Mouse (Mus musculus) CH12.LX (cell line): ENCODE measurements around the gene Nudt21. TPM values are rescaled to one million over a fixed set of nuclear protein-coding genes. Genes with fewer than 3 reads are reported as not detected.

ENCODE experiments used
- DNase-seq: peaks from one replicate; pipeline ENCODE4 v3.0.0-alpha.2; 2013; ENCODE audit errors: extremely low read depth
- H3K27ac ChIP-seq: 2 replicates; pipeline ENCODE4 v1.5.1; 2012; ENCODE audit warnings: low read depth, mild to moderate bottlenecking, control low read depth, moderate library complexity; ENCODE audit not compliant: insufficient read depth
- H3K27me3 ChIP-seq: replicated peaks from 2 replicates; pipeline ENCODE3; 2012; ENCODE audit warnings: inconsistent platforms
- H3K36me3 ChIP-seq, 2 experiments: replicated peaks in 1 of 2; 2 replicates each; pipeline versions ENCODE3 to v1.6.1; 2012; ENCODE audit warnings: inconsistent platforms in 1 of 2, low read length in 1 of 2, mild to moderate bottlenecking in 1 of 2, mixed read lengths in 1 of 2, moderate library complexity in 1 of 2; ENCODE audit not compliant: control insufficient read depth in 1 of 2, insufficient read depth in 1 of 2
- H3K4me1 ChIP-seq, 2 experiments: 2 replicates each; pipeline ENCODE4 v1.6.1; 2012; ENCODE audit warnings: inconsistent platforms in 1 of 2, moderate library complexity in 1 of 2; ENCODE audit not compliant: insufficient read depth in 2 of 2, control insufficient read depth in 1 of 2
- H3K4me2 ChIP-seq: 2 replicates; pipeline ENCODE4 v1.6.1; 2012; ENCODE audit warnings: low read depth, mild to moderate bottlenecking, control low read depth; ENCODE audit not compliant: poor library complexity, insufficient read depth, severe bottlenecking
- H3K4me3 ChIP-seq, 3 experiments: fragments of 150-350 bp in 1 of 3; sonication (generic) in 1 of 3; replicated peaks in 1 of 3; 2 replicates each; pipeline versions ENCODE3 to v1.5.1; 2011 to 2012; ENCODE audit warnings: low read depth in 2 of 3, low read length in 2 of 3, mild to moderate bottlenecking in 2 of 3, moderate library complexity in 2 of 3, control low read depth in 1 of 3, improper control_type of control experiment in 1 of 3, inconsistent platforms in 1 of 3, mixed read lengths in 1 of 3; ENCODE audit not compliant: poor library complexity in 1 of 3
- H3K79me2 ChIP-seq: replicated peaks from 2 replicates; pipeline ENCODE4 v1.6.1; 2012; ENCODE audit warnings: mild to moderate bottlenecking, moderate library complexity; ENCODE audit not compliant: control insufficient read depth, poor library complexity, insufficient read depth, severe bottlenecking; ENCODE audit errors: extremely low read depth
- H3K9ac ChIP-seq: 2 replicates; pipeline ENCODE4 v1.6.1; 2012; ENCODE audit warnings: low read depth, mild to moderate bottlenecking, control low read depth, moderate library complexity; ENCODE audit not compliant: insufficient read depth
- H3K9me3 ChIP-seq: replicated peaks from 2 replicates; pipeline ENCODE3; 2012; ENCODE audit warnings: low read length, inconsistent platforms, mixed read lengths
- BHLHE40 ChIP-seq: IDR thresholded peaks from 2 replicates; pipeline ENCODE4 v1.6.1; 2011; ENCODE audit warnings: mild to moderate bottlenecking, low read depth, low read length, improper control_type of control experiment
- CHD2 ChIP-seq: IDR thresholded peaks from 2 replicates; pipeline ENCODE4 v1.6.1; 2011; ENCODE audit warnings: low read length, improper control_type of control experiment
- CTCF ChIP-seq, 2 experiments: IDR thresholded peaks in 1 of 2; conservative IDR thresholded peaks in 1 of 2; 2 replicates each; pipeline ENCODE4 v1.5.1; 2011 to 2012; ENCODE audit warnings: low read depth in 2 of 2, low read length in 2 of 2, improper control_type of control experiment in 1 of 2, inconsistent platforms in 1 of 2, mild to moderate bottlenecking in 1 of 2, moderate library complexity in 1 of 2
- E2F4 ChIP-seq: IDR thresholded peaks from 2 replicates; pipeline ENCODE4 v1.6.1; 2011; ENCODE audit warnings: low read depth, low read length, improper control_type of control experiment; ENCODE audit not compliant: insufficient replicate concordance
- ETS1 ChIP-seq: conservative IDR thresholded peaks from 2 replicates; pipeline ENCODE4 v1.6.1; 2012; ENCODE audit warnings: low read depth, mild to moderate bottlenecking, inconsistent platforms, low read length, improper control_type of control experiment, moderate library complexity
- GABPA ChIP-seq: IDR thresholded peaks from 2 replicates; pipeline ENCODE4 v1.6.1; 2012; ENCODE audit warnings: low read depth, low read length, improper control_type of control experiment, inconsistent platforms; ENCODE audit not compliant: insufficient replicate concordance
- JUN ChIP-seq: IDR thresholded peaks from 2 replicates; pipeline ENCODE4 v1.6.1; 2011; ENCODE audit warnings: low read depth, mild to moderate bottlenecking, low read length, improper control_type of control experiment, moderate library complexity; ENCODE audit not compliant: insufficient read depth
- JUND ChIP-seq: conservative IDR thresholded peaks from 2 replicates; pipeline ENCODE4 v1.6.1; 2011; ENCODE audit warnings: low read depth, low read length, improper control_type of control experiment
- MAFK ChIP-seq: IDR thresholded peaks from 2 replicates; pipeline ENCODE4 v1.6.1; 2011; ENCODE audit warnings: low read length, improper control_type of control experiment; ENCODE audit not compliant: insufficient replicate concordance
- MYC ChIP-seq: IDR thresholded peaks from 2 replicates; pipeline ENCODE4 v1.6.1; 2011; ENCODE audit warnings: low read depth, mild to moderate bottlenecking, improper control_type of control experiment, low read length
- NRF1 ChIP-seq: IDR thresholded peaks from 2 replicates; pipeline ENCODE4 v1.6.1; 2014; ENCODE audit warnings: low read depth, mild to moderate bottlenecking, inconsistent platforms, low read length, improper control_type of control experiment, moderate library complexity
- PAX5 ChIP-seq: IDR thresholded peaks from 2 replicates; pipeline ENCODE4 v1.6.1; 2012; ENCODE audit warnings: low read length, inconsistent platforms, mixed read lengths
- POLR2A ChIP-seq: IDR thresholded peaks from 2 replicates; pipeline ENCODE4 v1.6.1; 2011; ENCODE audit warnings: low read depth, mild to moderate bottlenecking, improper control_type of control experiment, low read length
- POLR2AphosphoS2 ChIP-seq: IDR thresholded peaks from 2 replicates; pipeline ENCODE4 v1.6.1; 2011; ENCODE audit warnings: low read depth, low read length, improper control_type of control experiment
- RAD21 ChIP-seq: IDR thresholded peaks from 2 replicates; pipeline ENCODE4 v1.6.1; 2011; ENCODE audit warnings: low read depth, mild to moderate bottlenecking, low read length, improper control_type of control experiment, moderate library complexity
- RCOR1 ChIP-seq: conservative IDR thresholded peaks from 2 replicates; pipeline ENCODE4 v1.6.1; 2012; ENCODE audit warnings: low read depth, mild to moderate bottlenecking, inconsistent platforms, low read length, improper control_type of control experiment
- SMC3 ChIP-seq: IDR thresholded peaks from 2 replicates; pipeline ENCODE4 v1.6.1; 2011; ENCODE audit warnings: low read depth, low read length, improper control_type of control experiment
- UBTF ChIP-seq: IDR thresholded peaks from 2 replicates; pipeline ENCODE4 v1.6.1; 2012; ENCODE audit warnings: low read depth, mild to moderate bottlenecking, inconsistent platforms, low read length, improper control_type of control experiment, moderate library complexity
- USF1 ChIP-seq: IDR thresholded peaks from 2 replicates; pipeline ENCODE4 v1.6.1; 2014; ENCODE audit warnings: low read depth, mild to moderate bottlenecking, inconsistent platforms, low read length, improper control_type of control experiment
- USF2 ChIP-seq: conservative IDR thresholded peaks from 2 replicates; pipeline ENCODE4 v1.6.1; 2011; ENCODE audit warnings: low read depth, low read length, improper control_type of control experiment
- ZKSCAN1 ChIP-seq: IDR thresholded peaks from 2 replicates; pipeline ENCODE4 v1.6.1; 2012; ENCODE audit warnings: low read depth, inconsistent platforms, low read length, improper control_type of control experiment, borderline replicate concordance
- ZNF384 ChIP-seq: IDR thresholded peaks from 2 replicates; pipeline ENCODE4 v1.6.1; 2012; ENCODE audit warnings: low read depth, low read length, improper control_type of control experiment, inconsistent platforms
- dilution Hi-C: fragments of 300-500 bp; cut with MboI; formaldehyde crosslinking; loops from 2 replicates; pipeline ENCODE4 v1.14.3; 2020; ENCODE audit warnings: low sequenced_read_pairs; ENCODE audit not compliant: extremely low pct_unique_long_range_greater_than_20kb, extremely low pct_ligation_motif_present
- in situ Hi-C: fragments of 300-500 bp; cut with MboI; formaldehyde crosslinking; loops from 3 replicates; pipeline ENCODE4 v1.14.3; 2019; ENCODE audit warnings: low sequenced_read_pairs, low pct_ligation_motif_present, low pct_unique_long_range_greater_than_20kb, mixed read lengths
- polyA plus RNA-seq: library from polyadenylated mRNA; unstranded; fragments of >175 nt; gene quantifications from 2 replicates; pipeline ENCODE4 v1.2.1, GENCODE M21; 2012; ENCODE audit warnings: low read depth; ENCODE audit not compliant: insufficient read length
- total RNA-seq, 2 experiments: library from RNA; depleted of rRNA; stranded (reverse); fragments of 300-350 nt in 1 of 2; fragments of >200 nt in 1 of 2; gene quantifications; 2 replicates each; pipeline ENCODE4 v1.2.3; 2012 to 2014

The Nudt21 gene
- total and polyA plus RNA-seq, 3 experiments = 91.0 to 247 (median 142) TPM

GRCm38 (mm10) chr8:93969626-93970340 is 67.0 kb downstream of the Nudt21 start:
- dilution Hi-C loops = no loop called here
- peaks cover 34 to 59% of the 10 kb centered on the region in 2 experiments for H3K36me3 ChIP-seq

DNA sequence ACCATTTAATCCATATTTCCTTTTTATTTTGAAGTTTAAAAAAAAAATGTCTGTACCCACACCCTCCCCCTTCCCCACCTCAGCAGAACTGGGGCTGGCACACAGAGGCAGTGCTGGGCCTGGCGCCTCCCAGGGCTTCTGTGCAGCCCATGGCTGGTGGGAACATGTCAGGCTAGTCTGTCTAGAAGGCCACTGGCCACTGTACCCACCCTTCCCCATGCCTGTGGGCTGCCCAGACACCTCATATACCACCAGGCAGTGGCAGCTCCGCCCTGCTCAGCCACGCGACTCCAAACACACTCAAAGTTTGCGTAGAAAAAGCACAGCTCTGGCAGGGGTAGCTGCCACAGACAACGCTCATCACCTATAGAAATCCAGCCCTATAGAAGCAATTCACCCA is 68.5 kb downstream of the Nudt21 start:
- Histone ChIP-seq H3K9me3 (no peaks in the 10 kb centered on the region), H3K79me2 (no peaks in the 10 kb centered on the region), H3K27ac (no peak overlapping the region), H3K4me3 (no peak overlapping the region), H3K9ac (no peak overlapping the region), H3K4me1 (peaks cover 0 to 4% of the 10 kb centered on the region in 2 experiments; a peak in 1 of 4 replicates)
- dilution Hi-C loops (no loop called here), in situ Hi-C loops (no loop called here)
- DNase-seq = no peak
- no peak for TF ChIP-seq ETS1
- TF ChIP-seq USF1 = no peak
- TF ChIP-seq RAD21 = no peak
- TF ChIP-seq USF2 = no peak
- TF ChIP-seq MAFK = no peak
- TF ChIP-seq SMC3 = no peak
- TF ChIP-seq JUND = no peak
- no peak for TF ChIP-seq UBTF
- no peak for TF ChIP-seq JUN
- no peak for TF ChIP-seq CTCF (conservative IDR thresholded peaks at IDR 0.05 in 1 of 2, IDR thresholded peaks at IDR 0.05 in 1 of 2; ENCODE audit: low read depth in 2 of 2, low read length in 2 of 2)
- no peak for TF ChIP-seq POLR2AphosphoS2
- TF ChIP-seq CHD2 = no peak
- no peak for TF ChIP-seq ZKSCAN1
- TF ChIP-seq BHLHE40 = no peak
- no peak for TF ChIP-seq GABPA
- TF ChIP-seq PAX5 = no peak
- no peak for TF ChIP-seq NRF1
- TF ChIP-seq E2F4 = no peak
- TF ChIP-seq POLR2A = no peak
- no peak for TF ChIP-seq MYC
- TF ChIP-seq, all 38 proteins: peak for 0
- Histone ChIP-seq H3K4me2 (no peak overlapping the region), H3K27me3 (no peaks in the 10 kb centered on the region), H3K36me3 (peaks cover 19 to 44% of the 10 kb centered on the region in 2 experiments)

More at GRCm38 (mm10) chr8:93969626-93970340, 67.0 kb downstream of the Nudt21 start:
- H3K9me3 ChIP-seq = no peaks in the 10 kb centered on the region
- peaks cover 0 to 4% of the 10 kb centered on the region in 2 experiments; a peak in 1 of 4 replicates for H3K4me1 ChIP-seq
- H3K4me3 ChIP-seq = no peak overlapping the region
- H3K27ac ChIP-seq = no peak overlapping the region
- H3K4me2 ChIP-seq = no peak overlapping the region
- DNase-seq = no peak
- no peaks in the 10 kb centered on the region for H3K27me3 ChIP-seq
- no peaks in the 10 kb centered on the region for H3K79me2 ChIP-seq
- TF ChIP-seq BHLHE40 (no peak), MYC (no peak), USF1 (no peak), PAX5 (no peak), ZNF384 (no peak), E2F4 (no peak), USF2 (no peak), RCOR1 (no peak)
- in situ Hi-C loops = no loop called here
- no peak overlapping the region for H3K9ac ChIP-seq
